Mouse (Mus musculus) liver, postnatal 0 days (tissue): ENCODE data around the gene Tex21.

Experiments used
- CTCF ChIP-seq: sonication (generic); IDR thresholded peaks from 2 replicates; pipeline ENCODE4 v1.5.1; 2016; ENCODE audit warnings: antibody characterized with exemption, low read depth
- EP300 ChIP-seq: IDR thresholded peaks from 2 replicates; pipeline ENCODE4 v1.6.1; 2016; ENCODE audit warnings: antibody characterized with exemption, low read depth, mild to moderate bottlenecking

DNA sequence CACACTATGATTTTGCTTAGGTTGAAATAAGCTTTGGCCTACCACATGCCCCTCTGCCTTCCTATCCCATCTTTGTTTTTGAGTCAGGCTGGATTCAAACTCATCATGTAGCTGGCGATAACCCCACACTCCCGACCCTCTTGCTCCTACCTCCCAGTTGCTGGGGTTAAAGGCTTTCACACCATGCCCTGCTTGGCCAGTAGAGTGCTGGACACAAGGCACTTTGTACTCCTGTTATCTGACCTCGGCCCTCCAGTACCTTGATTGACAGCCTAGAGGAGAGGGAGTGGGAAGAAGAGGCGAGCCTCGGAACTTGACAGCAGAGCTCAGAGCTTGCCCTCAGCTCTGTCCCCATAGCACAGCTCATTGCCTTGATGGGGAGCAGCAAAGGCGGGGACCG lies 22.6 kb upstream of the Tex21 start:
- TF ChIP-seq EP300, result no peak
- TF ChIP-seq CTCF, result no peak
